Mouse (Mus musculus) midbrain, embryonic 14.5 days (tissue): ENCODE results near the gene Cela1. TPM values are rescaled to one million over a fixed set of nuclear protein-coding genes. Genes with fewer than 3 reads are reported as not detected.

ENCODE experiments used
- ATAC-seq: fragments of 200-750 bp; cut with Nextera tagmentation; 2 replicates; pipeline ENCODE4 v1.8.0; 2017; ENCODE audit warnings: moderate number of reproducible peaks, moderate library complexity; ENCODE audit not compliant: low FRiP score, low TSS enrichment
- DNase-seq: peaks from one replicate; pipeline ENCODE4 v3.0.0-alpha.2; 2015
- H3K27ac ChIP-seq: fragments of 300-500 bp; sonication (generic); replicated peaks from 2 replicates; pipeline ENCODE4 v1.5.1; 2014; ENCODE audit warnings: mild to moderate bottlenecking, low read depth, low read length, moderate library complexity
- H3K27me3 ChIP-seq: fragments of 300-500 bp; sonication (generic); 2 replicates; pipeline ENCODE4 v1.6.1; 2014; ENCODE audit warnings: low read length, control low read depth, mixed read lengths; ENCODE audit not compliant: control insufficient read depth, insufficient read depth
- H3K36me3 ChIP-seq: fragments of 300-500 bp; sonication (generic); 2 replicates; pipeline ENCODE4 v1.6.1; 2014; ENCODE audit warnings: low read length, control low read depth; ENCODE audit not compliant: control insufficient read depth, insufficient read depth
- H3K4me1 ChIP-seq: fragments of 300-500 bp; sonication (generic); 2 replicates; pipeline ENCODE4 v1.6.1; 2014; ENCODE audit warnings: mild to moderate bottlenecking, antibody characterized with exemption, low read length, control low read depth; ENCODE audit not compliant: control insufficient read depth, insufficient read depth
- H3K4me2 ChIP-seq: fragments of 300-500 bp; sonication (generic); 2 replicates; pipeline ENCODE4 v1.6.1; 2014; ENCODE audit warnings: mild to moderate bottlenecking, low read length, moderate library complexity
- H3K4me3 ChIP-seq: fragments of 300-500 bp; sonication (generic); replicated peaks from 2 replicates; pipeline ENCODE4 v1.5.1; 2014; ENCODE audit warnings: low read depth, low read length
- H3K9ac ChIP-seq: fragments of 300-500 bp; sonication (generic); replicated peaks from 2 replicates; pipeline ENCODE4 v1.6.1; 2014; ENCODE audit warnings: mild to moderate bottlenecking, low read length, moderate library complexity
- H3K9me3 ChIP-seq: fragments of 300-500 bp; sonication (generic); 2 replicates; pipeline ENCODE4 v1.6.1; 2016; ENCODE audit warnings: low read length, control low read depth, mixed read lengths; ENCODE audit not compliant: control insufficient read depth
- WGBS: fragments of 180-500 bp; shearing (Covaris S2); extraction: QIAGEN DNeasy Blood & Tissue Kit; methylation state at CpG from one replicate; pipeline ENCODE4 v1.1.7; 2014; 5-methylcytosine and 5-hydroxymethylcytosine counted together
- polyA plus RNA-seq: library from polyadenylated mRNA; unstranded; fragments of >200 nt; fragmentation: Nextera tagmentation; extraction: Ambion mirVana; gene quantifications from 2 replicates; pipeline ENCODE4 v1.2.1, GENCODE M21; 2014

Gene Cela1
- polyA plus RNA-seq, 1 experiment from 2014 or later = 0.74 TPM

DNA sequence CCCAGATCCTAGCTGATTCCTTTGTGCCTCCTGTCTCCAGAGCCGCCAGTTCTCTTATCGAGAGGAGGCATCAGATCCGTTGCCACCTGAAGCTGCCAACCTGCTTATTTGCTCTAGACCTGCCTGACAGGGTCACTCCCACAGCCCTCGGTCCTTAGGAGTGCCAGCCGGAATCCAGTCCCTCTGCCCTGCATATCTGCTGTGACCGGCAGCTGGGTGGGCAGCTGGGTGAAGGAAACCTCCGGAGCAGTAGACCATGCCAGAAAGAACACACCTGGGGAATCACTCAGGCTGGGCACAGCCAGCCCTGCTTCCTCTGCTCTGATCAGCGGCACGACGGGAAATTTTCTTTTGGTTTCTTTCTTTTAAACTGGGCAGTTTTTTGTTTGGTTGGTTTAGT is 54.4 kb downstream of the Cela1 start:
- peaks cover 12% of the 10 kb centered on the region; the same call in 1 of the 2 replicates for H3K4me1 ChIP-seq
- ATAC-seq = no peak
- no peak overlapping the region for H3K27ac ChIP-seq
- peaks cover 49% of the 10 kb centered on the region for H3K27me3 ChIP-seq
- DNase-seq = no peak
- no peak overlapping the region for H3K4me2 ChIP-seq
- H3K9ac ChIP-seq = no peak overlapping the region
- no peaks in the 10 kb centered on the region for H3K9me3 ChIP-seq
- no peaks in the 10 kb centered on the region for H3K36me3 ChIP-seq
- H3K4me3 ChIP-seq = no peak overlapping the region
- 83% methylated on average over 10 of the region's 10 CpGs for WGBS

- no peak overlapping the region for H3K4me3 ChIP-seq
- no peak for ATAC-seq
- no peak overlapping the region for H3K4me2 ChIP-seq
- peaks cover 39% of the 10 kb centered on the region for H3K27me3 ChIP-seq
- DNase-seq = no peak
- no peaks in the 10 kb centered on the region for H3K9me3 ChIP-seq
- H3K27ac ChIP-seq = no peak overlapping the region
- 92% methylated on average over 5 of the region's 5 CpGs for WGBS
- H3K9ac ChIP-seq = no peak overlapping the region
- no peaks in the 10 kb centered on the region for H3K36me3 ChIP-seq
- H3K4me1 ChIP-seq = peaks cover 12% of the 10 kb centered on the region; the same call in 1 of the 2 replicates
These were observed 55.4 kb downstream of the Cela1 start for GRCm38 (mm10) chr15:100632323-100632722.

- Histone ChIP-seq H3K9ac (no peak overlapping the region), H3K9me3 (no peaks in the 10 kb centered on the region), H3K27me3 (peaks cover 31% of the 10 kb centered on the region), H3K27ac (no peak overlapping the region), H3K4me1 (peaks cover 5% of the 10 kb centered on the region; the same call in 1 of the 2 replicates), H3K4me3 (no peak overlapping the region), H3K36me3 (no peaks in the 10 kb centered on the region), H3K4me2 (no peak overlapping the region)
- DNase-seq = no peak
- no peak for ATAC-seq
- 91% methylated on average over 12 of the region's 12 CpGs for WGBS
These were observed 56.1 kb downstream of the Cela1 start for GRCm38 (mm10) chr15:100631454-100632170.

DNA sequence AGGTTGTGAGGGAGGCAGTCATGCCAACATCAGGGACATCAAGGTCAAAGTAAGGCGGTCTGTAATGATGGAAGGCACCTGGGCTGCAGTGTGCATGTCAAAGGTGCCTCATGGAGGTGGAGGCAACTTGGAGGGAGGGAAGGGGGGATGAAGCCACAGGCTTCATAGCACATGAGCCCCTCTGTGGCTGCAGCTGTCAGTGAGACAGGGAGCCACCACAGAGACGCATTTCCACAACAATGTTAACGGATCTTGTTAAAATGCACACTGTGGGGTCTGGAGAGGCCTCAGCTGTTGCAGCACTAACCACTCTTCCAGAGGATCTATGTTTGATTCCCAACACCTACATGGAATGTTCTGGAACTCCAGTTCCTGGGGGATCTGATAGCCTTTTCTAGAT is 57.6 kb downstream of the Cela1 start:
- no peak for DNase-seq
- WGBS = 45% methylated on average over 3 of the region's 3 CpGs

GRCm38 (mm10) chr15:100628797-100629196 is 58.9 kb downstream of the Cela1 start:
- 54% methylated on average over 7 of the region's 7 CpGs for WGBS
- peaks cover 7% of the 10 kb centered on the region; the same call in 1 of the 2 replicates for H3K27me3 ChIP-seq
- no peak for DNase-seq
- no peak overlapping the region for H3K4me2 ChIP-seq
- no peaks in the 10 kb centered on the region for H3K4me1 ChIP-seq
- H3K36me3 ChIP-seq = no peaks in the 10 kb centered on the region
- H3K4me3 ChIP-seq = no peak overlapping the region
- no peak overlapping the region for H3K27ac ChIP-seq
- no peak for ATAC-seq
- no peaks in the 10 kb centered on the region for H3K9me3 ChIP-seq
- H3K9ac ChIP-seq = no peak overlapping the region

More for the DNA sequence above, 57.6 kb downstream of the Cela1 start:
- no peak overlapping the region for H3K4me2 ChIP-seq
- no peak overlapping the region for H3K27ac ChIP-seq
- peaks cover 17% of the 10 kb centered on the region for H3K27me3 ChIP-seq
- H3K9me3 ChIP-seq = no peaks in the 10 kb centered on the region
- no peak for ATAC-seq
- H3K4me1 ChIP-seq = no peaks in the 10 kb centered on the region
- no peak overlapping the region for H3K9ac ChIP-seq
- H3K36me3 ChIP-seq = no peaks in the 10 kb centered on the region
- no peak overlapping the region for H3K4me3 ChIP-seq

DNA sequence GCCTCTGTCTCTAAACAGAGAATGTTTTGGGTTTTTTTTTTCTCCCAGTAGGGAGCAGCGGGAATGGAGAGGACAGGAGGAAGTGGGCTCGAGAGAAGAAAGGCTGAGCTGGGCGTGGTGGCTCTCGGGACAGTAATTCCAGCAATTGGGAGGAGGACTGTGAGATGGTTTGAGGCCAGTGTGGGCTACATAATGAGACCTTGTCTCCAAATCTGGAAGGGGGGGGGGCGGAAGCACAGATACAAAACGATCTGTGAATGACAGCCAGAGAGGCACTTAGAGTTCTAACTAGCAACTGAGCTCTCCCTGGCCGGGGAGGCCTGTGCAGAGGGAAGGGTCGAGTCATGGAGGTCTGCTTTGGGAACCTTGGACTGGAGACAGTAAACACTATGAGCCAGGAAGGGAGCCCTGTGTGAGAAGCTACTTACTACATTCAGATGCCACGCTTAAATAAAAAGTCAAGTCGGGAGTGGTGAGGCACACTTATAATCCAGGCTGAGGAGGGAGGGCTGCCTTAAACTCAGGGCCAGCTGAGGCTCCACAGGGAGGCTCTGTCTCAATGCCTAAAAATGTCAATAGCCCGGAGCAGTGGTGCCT is 59.8 kb downstream of the Cela1 start:
- Histone ChIP-seq H3K9me3 (no peaks in the 10 kb centered on the region), H3K27ac (no peak overlapping the region), H3K4me3 (no peak overlapping the region), H3K4me2 (no peak overlapping the region), H3K36me3 (no peaks in the 10 kb centered on the region), H3K9ac (no peak overlapping the region), H3K27me3 (0 out of 2 replicates have a peak, but pooled peaks cover under 1% of the 10 kb centered on the region), H3K4me1 (no peaks in the 10 kb centered on the region)
- DNase-seq (no peak), ATAC-seq (no peak)
- 5% methylated on average over 11 of the region's 11 CpGs for WGBS

- H3K4me3 ChIP-seq = no peak overlapping the region
- no peaks in the 10 kb centered on the region for H3K36me3 ChIP-seq
- H3K4me2 ChIP-seq = no peak overlapping the region
- ATAC-seq = no peak
- 22% methylated on average over 10 of the region's 10 CpGs for WGBS
- H3K27me3 ChIP-seq = no peaks in the 10 kb centered on the region
- H3K9me3 ChIP-seq = no peaks in the 10 kb centered on the region
- no peak for DNase-seq
- H3K4me1 ChIP-seq = no peaks in the 10 kb centered on the region
- H3K9ac ChIP-seq = no peak overlapping the region
- no peak overlapping the region for H3K27ac ChIP-seq
These were observed 60.4 kb downstream of the Cela1 start for GRCm38 (mm10) chr15:100627287-100627686.

GRCm38 (mm10) chr15:100624435-100624834 is 63.3 kb downstream of the Cela1 start:
- Histone ChIP-seq H3K27me3 (no peaks in the 10 kb centered on the region), H3K36me3 (peaks cover 15% of the 10 kb centered on the region), H3K4me3 (no peak overlapping the region), H3K4me2 (no peak overlapping the region), H3K27ac (no peak overlapping the region), H3K4me1 (no peaks in the 10 kb centered on the region), H3K9ac (no peak overlapping the region), H3K9me3 (no peaks in the 10 kb centered on the region)
- 86% methylated on average over 3 of the region's 3 CpGs for WGBS
- DNase-seq (no peak), ATAC-seq (no peak)
